Mouse (Mus musculus): Measurements from ENCODE around the gene Acads. TPM values are rescaled to one million over a fixed set of nuclear protein-coding genes. Genes with fewer than 3 reads are reported as not detected.

Gene Acads
- polyA plus RNA-seq, 1 experiment = 95.9 TPM

GRCm38 (mm10) chr5:115069611-115070010 is 49.5 kb downstream of the Acads start:
- Histone ChIP-seq H3K4me1 (ENCODE audit: control insufficient read depth, insufficient read depth, insufficient read length, low read length) (peaks cover 34% of the 10 kb centered on the region; the same call in 1 of the 2 replicates), H3K4me3 (ENCODE audit: low read depth, low read length) (no peak overlapping the region), H3K27me3 (ENCODE audit: control insufficient read depth, insufficient read depth, low read length) (no peaks in the 10 kb centered on the region), H3K36me3 (ENCODE audit: control insufficient read depth, insufficient read depth, low read length) (peaks cover 2% of the 10 kb centered on the region; the same call in 1 of the 2 replicates), H3K27ac (ENCODE audit: insufficient read depth, low read depth, low read length) (no peak overlapping the region)
- TF ChIP-seq POLR2A (IDR thresholded peaks at IDR 0.05; ENCODE audit: low read depth, low read length) = no peak
- no peak for TF ChIP-seq CTCF (IDR thresholded peaks at IDR 0.05; ENCODE audit: extremely low read depth, insufficient read length, insufficient replicate concordance, low read depth, low read length)
- 80% methylated on average over 3 of the region's 3 CpGs for WGBS

GRCm38 (mm10) chr5:115068671-115069421 is 50.3 kb downstream of the Acads start:
- no peak overlapping the region; the same call in 1 of the 2 replicates for H3K27ac ChIP-seq (ENCODE audit: insufficient read depth, low read depth, low read length)
- H3K27me3 ChIP-seq (ENCODE audit: control insufficient read depth, insufficient read depth, low read length) = no peaks in the 10 kb centered on the region
- TF ChIP-seq CTCF (IDR thresholded peaks at IDR 0.05; ENCODE audit: extremely low read depth, insufficient read length, insufficient replicate concordance, low read depth, low read length) (no peak), POLR2A (IDR thresholded peaks at IDR 0.05; ENCODE audit: low read depth, low read length) (no peak)
- no peak overlapping the region for H3K4me3 ChIP-seq (ENCODE audit: low read depth, low read length)
- H3K36me3 ChIP-seq (ENCODE audit: control insufficient read depth, insufficient read depth, low read length) = peaks cover 2% of the 10 kb centered on the region; the same call in 1 of the 2 replicates
- 40% methylated on average over 11 of the region's 11 CpGs for WGBS
- H3K4me1 ChIP-seq (ENCODE audit: control insufficient read depth, insufficient read depth, insufficient read length, low read length) = peaks cover 34% of the 10 kb centered on the region; the same call in 1 of the 2 replicates

- 62% methylated on average over 4 of the region's 4 CpGs for WGBS
- Histone ChIP-seq H3K27me3 (ENCODE audit: control insufficient read depth, insufficient read depth, low read length) (no peaks in the 10 kb centered on the region), H3K4me1 (ENCODE audit: control insufficient read depth, insufficient read depth, insufficient read length, low read length) (peaks cover 14% of the 10 kb centered on the region; the same call in 1 of the 2 replicates), H3K4me3 (ENCODE audit: low read depth, low read length) (no peak overlapping the region), H3K36me3 (ENCODE audit: control insufficient read depth, insufficient read depth, low read length) (peaks cover 6% of the 10 kb centered on the region), H3K27ac (ENCODE audit: insufficient read depth, low read depth, low read length) (no peak overlapping the region)
- TF ChIP-seq POLR2A (IDR thresholded peaks at IDR 0.05; ENCODE audit: low read depth, low read length) (no peak), CTCF (IDR thresholded peaks at IDR 0.05; ENCODE audit: extremely low read depth, insufficient read length, insufficient replicate concordance, low read depth, low read length) (no peak)
These were observed 52.9 kb downstream of the Acads start for GRCm38 (mm10) chr5:115066245-115066644.

- Histone ChIP-seq H3K36me3 (ENCODE audit: control insufficient read depth, insufficient read depth, low read length) (peaks cover 6% of the 10 kb centered on the region), H3K4me3 (ENCODE audit: low read depth, low read length) (no peak overlapping the region), H3K27me3 (ENCODE audit: control insufficient read depth, insufficient read depth, low read length) (no peaks in the 10 kb centered on the region), H3K4me1 (ENCODE audit: control insufficient read depth, insufficient read depth, insufficient read length, low read length) (peaks cover 16% of the 10 kb centered on the region), H3K27ac (ENCODE audit: insufficient read depth, low read depth, low read length) (no peak overlapping the region)
- WGBS = 82% methylated on average over 7 of the region's 7 CpGs
- no peak for TF ChIP-seq CTCF (IDR thresholded peaks at IDR 0.05; ENCODE audit: extremely low read depth, insufficient read length, insufficient replicate concordance, low read depth, low read length)
- TF ChIP-seq POLR2A (IDR thresholded peaks at IDR 0.05; ENCODE audit: low read depth, low read length) = no peak
These were observed 55.8 kb downstream of the Acads start for GRCm38 (mm10) chr5:115063391-115063790.

- Histone ChIP-seq H3K27ac (ENCODE audit: insufficient read depth, low read depth, low read length) (no peak overlapping the region), H3K27me3 (ENCODE audit: control insufficient read depth, insufficient read depth, low read length) (no peaks in the 10 kb centered on the region), H3K36me3 (ENCODE audit: control insufficient read depth, insufficient read depth, low read length) (peaks cover 6% of the 10 kb centered on the region), H3K4me1 (ENCODE audit: control insufficient read depth, insufficient read depth, insufficient read length, low read length) (peaks cover 18% of the 10 kb centered on the region), H3K4me3 (ENCODE audit: low read depth, low read length) (no peak overlapping the region)
- TF ChIP-seq CTCF (IDR thresholded peaks at IDR 0.05; ENCODE audit: extremely low read depth, insufficient read length, insufficient replicate concordance, low read depth, low read length) = no peak
- WGBS = 83% methylated on average over 1 of the region's 1 CpGs
These were observed 56.6 kb downstream of the Acads start for GRCm38 (mm10) chr5:115062566-115062965.

- H3K27ac ChIP-seq (ENCODE audit: insufficient read depth, low read depth, low read length) = no peak overlapping the region
- H3K4me1 ChIP-seq (ENCODE audit: control insufficient read depth, insufficient read depth, insufficient read length, low read length) = peaks cover 18% of the 10 kb centered on the region
- no peaks in the 10 kb centered on the region for H3K27me3 ChIP-seq (ENCODE audit: control insufficient read depth, insufficient read depth, low read length)
- no peak overlapping the region for H3K4me3 ChIP-seq (ENCODE audit: low read depth, low read length)
- H3K36me3 ChIP-seq (ENCODE audit: control insufficient read depth, insufficient read depth, low read length) = peaks cover 6% of the 10 kb centered on the region
- WGBS = 79% methylated on average over 3 of the region's 3 CpGs
- TF ChIP-seq CTCF (IDR thresholded peaks at IDR 0.05; ENCODE audit: extremely low read depth, insufficient read length, insufficient replicate concordance, low read depth, low read length) (no peak), POLR2A (IDR thresholded peaks at IDR 0.05; ENCODE audit: low read depth, low read length) (no peak)
These were observed 58.2 kb downstream of the Acads start for GRCm38 (mm10) chr5:115060977-115061376.

Other genes with a start within 250 kb of the Acads start
- gene Oasl2, start 222.4 kb downstream of the Acads start, polyA plus RNA-seq (2012; rRNA removed) = 7.2 and 53.4 TPM in 2 replicates
- 88.2 and 139 TPM in 2 replicates for gene Oasl1, start 196.1 kb downstream of the Acads start, polyA plus RNA-seq (2012; rRNA removed)
- 8.5 and 13.6 TPM in 2 replicates for gene 2210016L21Rik, start 177.2 kb downstream of the Acads start, polyA plus RNA-seq (2012; rRNA removed)
- 24.1 and 46.9 TPM in 2 replicates for gene Hnf1a, start 148.3 kb downstream of the Acads start, polyA plus RNA-seq (2012; rRNA removed)
- gene Sppl3, start 108.2 kb downstream of the Acads start, polyA plus RNA-seq (2012; rRNA removed) = 36.9 and 101 TPM in 2 replicates
- not detected in 2 replicates for gene Gm10401, start 21.1 kb downstream of the Acads start, polyA plus RNA-seq (2012; rRNA removed)
- gene Unc119b, start 15.6 kb upstream of the Acads start, polyA plus RNA-seq (2012; rRNA removed) = 16.9 and 26.5 TPM in 2 replicates
- 56.0 and 78.3 TPM in 2 replicates for gene Mlec, start 38.8 kb upstream of the Acads start, polyA plus RNA-seq (2012; rRNA removed)
- gene Cabp1, start 75.0 kb upstream of the Acads start, polyA plus RNA-seq (2012; rRNA removed) = 0.89 and 1.0 TPM in 2 replicates
- 68.6 and 74.5 TPM in 2 replicates for gene Pop5, start 116.5 kb upstream of the Acads start, polyA plus RNA-seq (2012; rRNA removed)
- 80.5 and 148 TPM in 2 replicates for gene Rnf10, start 153.6 kb upstream of the Acads start, polyA plus RNA-seq (2012; rRNA removed)
- 4.8 and 6.6 TPM in 2 replicates for gene Coq5, start 160.3 kb upstream of the Acads start, polyA plus RNA-seq (2012; rRNA removed)
- gene Dynll1, start 181.7 kb upstream of the Acads start, polyA plus RNA-seq (2012; rRNA removed) = 54.5 and 78.1 TPM in 2 replicates
- gene Srsf9, start 207.8 kb upstream of the Acads start, polyA plus RNA-seq (2012; rRNA removed) = 16.9 and 38.0 TPM in 2 replicates
- gene Gatc, start 221.8 kb upstream of the Acads start, polyA plus RNA-seq (2012; rRNA removed) = 3.3 and 6.0 TPM in 2 replicates
- gene Triap1, start 221.9 kb upstream of the Acads start, polyA plus RNA-seq (2012; rRNA removed) = 3.2 and 5.9 TPM in 2 replicates
- 6,016 and 7,190 TPM in 2 replicates for gene Cox6a1, start 229.6 kb upstream of the Acads start, polyA plus RNA-seq (2012; rRNA removed)

All from small intestine, adult 2 months (tissue).